Mouse (Mus musculus) cerebellum, adult 2 months (tissue): ENCODE measurements around the gene Fgfr2.

Experiments
- CTCF ChIP-seq: fragments of 200-500 bp; IDR thresholded peaks from 2 replicates; pipeline ENCODE4 v1.5.1; 2011; ENCODE audit warnings: low read depth, mild to moderate bottlenecking, control low read depth, low read length, moderate library complexity, borderline replicate concordance; ENCODE audit not compliant: insufficient read depth
- POLR2A ChIP-seq: fragments of 200-500 bp; IDR thresholded peaks from 2 replicates; pipeline ENCODE4 v1.6.1; 2011; ENCODE audit warnings: low read length, control low read depth, borderline replicate concordance; ENCODE audit not compliant: insufficient read depth

- TF ChIP-seq CTCF (no peak), POLR2A (no peak)
These were observed 2334.2 kb downstream of the Fgfr2 start for GRCm38 (mm10) chr7:130788950-130789349.
